Mouse (Mus musculus): Measurements from ENCODE around the gene Zc3hc1. TPM values are rescaled to one million over a fixed set of nuclear protein-coding genes. Genes with fewer than 3 reads are reported as not detected.

Zc3hc1 gene
- polyA plus RNA-seq, 1 experiment from 2014 or later = 44.0 TPM

DNA sequence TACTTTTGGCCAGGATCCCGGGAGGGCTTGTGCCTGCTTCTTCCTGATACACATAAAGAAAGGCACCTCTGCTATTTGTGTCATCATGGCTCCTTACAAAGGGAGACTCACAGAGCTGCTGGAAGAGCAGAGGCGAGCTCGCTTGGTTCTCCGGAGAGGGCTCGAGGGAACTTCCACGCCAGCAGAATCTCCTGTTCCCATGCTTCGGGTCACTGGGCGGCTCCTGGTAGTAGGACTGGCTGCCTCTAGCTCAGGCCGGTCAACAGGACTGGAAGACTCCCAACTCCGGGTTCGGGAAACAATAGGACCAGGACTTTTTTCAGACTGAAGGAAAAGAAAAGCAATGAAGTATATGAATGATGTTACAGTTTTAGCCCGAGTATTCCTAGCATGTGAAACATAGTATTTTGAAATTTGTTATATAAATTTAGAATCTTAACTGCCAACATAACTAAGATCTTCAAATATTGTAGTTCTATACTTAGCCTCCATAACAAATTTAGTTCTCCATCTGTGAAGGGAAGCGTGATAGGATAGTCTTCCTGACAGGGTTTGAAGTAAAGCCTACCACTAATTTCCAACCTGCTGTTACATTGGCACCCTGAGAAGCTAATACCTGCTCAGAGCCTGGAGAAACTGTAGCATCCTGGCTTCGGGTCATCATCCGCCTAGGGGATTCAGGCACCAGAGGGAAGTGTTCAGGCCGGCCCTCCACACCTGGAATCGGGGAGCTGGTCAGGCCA is 18.0 kb downstream of the Zc3hc1 start:
- peaks cover 27% of the 10 kb centered on the region for H3K4me1 ChIP-seq (replicated peaks)
- H3K9me3 ChIP-seq (replicated peaks) = no peaks in the 10 kb centered on the region
- H3K36me3 ChIP-seq = peaks cover 82% of the 10 kb centered on the region
- H3K27ac ChIP-seq (ENCODE audit: poor library complexity, severe bottlenecking) = no peak overlapping the region
- WGBS = 92% methylated on average over 17 of the region's 17 CpGs
- H3K27me3 ChIP-seq (replicated peaks) = no peaks in the 10 kb centered on the region
- no peak for ATAC-seq (ENCODE audit: insufficient number of reproducible peaks, low FRiP score)
- H3K9ac ChIP-seq = no peak overlapping the region
- H3K4me3 ChIP-seq = no peak overlapping the region
- no peak overlapping the region for H3K4me2 ChIP-seq

DNA sequence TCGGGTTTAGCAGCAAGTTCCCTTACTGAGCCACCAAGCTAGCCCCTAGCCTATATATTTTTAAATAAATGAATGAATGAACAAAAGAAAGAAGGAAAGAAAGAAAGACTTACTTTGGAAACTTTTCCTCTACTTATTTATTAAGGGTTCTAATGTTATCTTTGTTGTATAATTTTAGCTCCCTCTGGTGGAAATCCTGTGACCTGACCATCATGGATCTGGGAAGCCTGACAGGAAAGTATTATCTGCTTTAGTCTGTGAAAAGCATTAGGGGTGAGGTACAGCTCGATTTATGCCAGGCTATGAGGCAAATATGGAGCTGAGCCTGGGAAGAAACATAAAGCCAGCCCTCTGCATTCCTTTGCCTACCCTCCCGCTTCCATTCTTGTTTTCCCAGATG is 21.5 kb downstream of the Zc3hc1 start:
- peaks cover 92% of the 10 kb centered on the region for H3K36me3 ChIP-seq
- H3K27me3 ChIP-seq (replicated peaks) = no peaks in the 10 kb centered on the region
- 75% methylated on average over 3 of the region's 3 CpGs for WGBS
- no peaks in the 10 kb centered on the region for H3K9me3 ChIP-seq (replicated peaks)
- no peak overlapping the region for H3K4me3 ChIP-seq
- no peak overlapping the region for H3K4me2 ChIP-seq
- no peak for ATAC-seq (ENCODE audit: insufficient number of reproducible peaks, low FRiP score)
- no peak overlapping the region for H3K9ac ChIP-seq
- H3K4me1 ChIP-seq (replicated peaks) = 0 out of 2 replicates have a peak, but pooled peaks cover 6% of the 10 kb centered on the region
- no peak overlapping the region for H3K27ac ChIP-seq (ENCODE audit: poor library complexity, severe bottlenecking)

DNA sequence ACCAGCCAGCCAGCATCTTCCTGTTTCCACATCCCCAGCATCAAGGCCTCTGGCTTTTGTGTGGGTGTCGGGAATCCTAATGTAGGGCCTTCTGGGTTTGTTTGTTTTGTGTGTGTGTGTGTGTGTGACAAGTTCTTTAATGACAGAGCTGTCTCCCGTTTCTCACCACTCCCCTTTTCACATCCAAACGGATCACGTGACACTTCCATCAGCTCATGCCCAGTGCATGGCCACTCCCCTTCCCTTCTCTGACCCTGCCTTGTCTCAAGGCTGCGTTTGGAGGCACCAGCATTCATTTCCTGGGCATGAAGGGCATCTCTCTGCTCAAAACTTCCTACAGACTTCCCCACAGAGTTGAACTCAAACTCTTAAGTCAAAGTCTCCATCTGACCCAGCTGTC is 27.0 kb downstream of the Zc3hc1 start:
- Histone ChIP-seq H3K4me2 (no peak overlapping the region), H3K9ac (no peak overlapping the region), H3K27ac (ENCODE audit: poor library complexity, severe bottlenecking) (no peak overlapping the region), H3K9me3 (replicated peaks) (no peaks in the 10 kb centered on the region), H3K27me3 (replicated peaks) (no peaks in the 10 kb centered on the region), H3K4me1 (replicated peaks) (peaks cover 20% of the 10 kb centered on the region), H3K36me3 (peaks cover 51% of the 10 kb centered on the region), H3K4me3 (no peak overlapping the region)
- WGBS = 36% methylated on average over 5 of the region's 5 CpGs
- ATAC-seq (ENCODE audit: insufficient number of reproducible peaks, low FRiP score) = no peak

DNA sequence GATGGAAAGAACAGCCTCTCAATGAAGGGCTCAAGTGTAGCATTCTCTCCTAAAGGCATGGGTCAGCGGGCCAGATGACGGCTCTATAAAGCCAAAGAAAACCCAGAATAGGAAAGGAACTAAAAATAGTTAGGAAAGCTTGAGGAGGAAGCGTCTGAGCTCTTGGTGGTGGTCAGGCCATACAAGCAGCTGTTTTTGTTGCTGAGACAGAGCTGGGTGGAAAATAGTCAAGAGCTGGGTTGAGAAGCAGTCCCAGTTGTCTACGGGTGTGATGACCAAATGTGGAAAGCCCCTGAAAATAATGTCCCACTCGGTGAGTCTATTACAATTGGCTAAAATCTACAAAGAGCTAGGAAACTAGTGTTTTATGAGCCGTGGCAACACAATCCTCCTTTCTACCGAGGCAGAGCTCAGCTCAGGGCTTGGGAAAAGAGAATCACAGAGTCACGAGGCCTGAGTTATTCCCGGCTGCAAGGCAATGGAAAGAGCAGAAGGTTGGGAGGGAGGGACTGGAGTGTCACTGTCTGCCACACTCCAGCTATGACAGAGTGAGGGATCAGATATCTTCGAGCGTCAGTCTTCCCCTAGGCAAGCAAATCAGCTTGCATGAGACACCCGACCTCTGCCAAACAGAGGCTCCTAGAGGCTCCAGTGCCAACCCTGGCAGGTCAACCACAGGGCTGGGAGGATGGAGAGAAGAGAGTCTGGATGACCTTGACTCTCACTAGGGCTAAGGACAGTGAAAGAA is 30.9 kb downstream of the Zc3hc1 start:
- Histone ChIP-seq H3K9ac (no peak overlapping the region; the same call in 1 of the 2 replicates), H3K4me3 (no peak overlapping the region), H3K27ac (ENCODE audit: poor library complexity, severe bottlenecking) (peak overlapping the region; percentile 87), H3K4me2 (no peak overlapping the region), H3K36me3 (peaks cover 13% of the 10 kb centered on the region), H3K27me3 (replicated peaks) (no peaks in the 10 kb centered on the region), H3K9me3 (replicated peaks) (no peaks in the 10 kb centered on the region), H3K4me1 (replicated peaks) (peaks cover 38% of the 10 kb centered on the region)
- ATAC-seq (ENCODE audit: insufficient number of reproducible peaks, low FRiP score) = peak; percentile 37; the same call in 1 of the 2 replicates
- 43% methylated on average over 12 of the region's 12 CpGs for WGBS

DNA sequence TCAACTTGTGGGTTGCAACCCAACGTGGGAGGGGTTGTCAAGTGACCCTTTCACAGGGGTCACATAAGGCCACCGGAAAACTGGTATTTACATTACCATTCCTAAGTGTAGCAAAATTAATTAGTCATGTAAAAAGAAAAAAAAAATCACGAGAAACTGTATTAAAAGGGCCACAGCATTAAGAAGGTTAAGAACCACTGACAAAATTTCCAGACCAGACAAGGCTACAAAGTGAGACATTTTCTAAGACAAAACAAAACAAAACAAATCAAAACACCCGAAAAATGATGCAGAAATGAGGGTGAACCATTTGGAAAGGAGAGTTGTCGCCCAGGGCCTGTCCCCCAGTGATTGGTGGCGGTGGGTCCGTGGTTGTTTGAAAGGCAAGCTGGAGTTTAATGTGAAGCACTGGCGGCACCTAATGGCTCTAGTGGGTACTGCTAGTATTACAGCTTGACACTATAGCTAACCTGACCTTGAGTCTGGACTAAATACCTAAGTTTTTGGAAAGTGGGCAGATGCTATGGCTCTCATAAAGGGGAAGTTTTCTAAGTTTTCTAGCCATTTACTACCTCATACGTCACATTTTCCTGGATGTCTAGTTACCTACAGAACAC is 33.2 kb downstream of the Zc3hc1 start:
- no peaks in the 10 kb centered on the region for H3K27me3 ChIP-seq (replicated peaks)
- H3K9me3 ChIP-seq (replicated peaks) = no peaks in the 10 kb centered on the region
- peak; percentile 59; the same call in 1 of the 2 replicates for ATAC-seq (ENCODE audit: insufficient number of reproducible peaks, low FRiP score)
- H3K4me3 ChIP-seq = no peak overlapping the region
- 17% methylated on average over 9 of the region's 9 CpGs for WGBS
- no peak overlapping the region for H3K4me2 ChIP-seq
- H3K9ac ChIP-seq = no peak overlapping the region
- H3K36me3 ChIP-seq = no peaks in the 10 kb centered on the region
- no peak overlapping the region for H3K27ac ChIP-seq (ENCODE audit: poor library complexity, severe bottlenecking)
- peaks cover 47% of the 10 kb centered on the region for H3K4me1 ChIP-seq (replicated peaks)

DNA sequence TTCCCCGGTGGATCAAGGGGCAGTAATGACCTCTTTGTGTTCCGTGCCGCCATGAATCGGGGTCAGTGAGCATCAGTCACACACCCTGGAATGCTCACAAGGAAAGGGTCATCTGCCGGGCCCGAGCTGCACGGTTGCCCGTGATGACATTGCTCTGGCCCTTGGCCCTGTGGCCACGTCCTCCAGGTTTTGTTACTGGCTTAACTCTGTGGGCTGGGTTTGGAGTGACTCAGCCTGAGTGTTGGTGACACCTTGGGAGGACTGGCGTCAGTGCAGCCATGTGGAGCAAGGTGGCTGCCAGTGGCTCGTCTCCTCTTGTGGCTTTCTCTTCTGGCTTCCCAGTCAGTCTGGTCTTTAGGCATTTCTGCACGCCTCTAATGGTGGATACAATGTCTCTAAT is 34.1 kb downstream of the Zc3hc1 start:
- 89% methylated on average over 12 of the region's 12 CpGs for WGBS
- Histone ChIP-seq H3K4me2 (no peak overlapping the region), H3K9me3 (replicated peaks) (no peaks in the 10 kb centered on the region), H3K27me3 (replicated peaks) (no peaks in the 10 kb centered on the region), H3K36me3 (no peaks in the 10 kb centered on the region), H3K9ac (no peak overlapping the region), H3K4me3 (no peak overlapping the region), H3K27ac (ENCODE audit: poor library complexity, severe bottlenecking) (no peak overlapping the region), H3K4me1 (replicated peaks) (peaks cover 44% of the 10 kb centered on the region)
- no peak for ATAC-seq (ENCODE audit: insufficient number of reproducible peaks, low FRiP score)

DNA sequence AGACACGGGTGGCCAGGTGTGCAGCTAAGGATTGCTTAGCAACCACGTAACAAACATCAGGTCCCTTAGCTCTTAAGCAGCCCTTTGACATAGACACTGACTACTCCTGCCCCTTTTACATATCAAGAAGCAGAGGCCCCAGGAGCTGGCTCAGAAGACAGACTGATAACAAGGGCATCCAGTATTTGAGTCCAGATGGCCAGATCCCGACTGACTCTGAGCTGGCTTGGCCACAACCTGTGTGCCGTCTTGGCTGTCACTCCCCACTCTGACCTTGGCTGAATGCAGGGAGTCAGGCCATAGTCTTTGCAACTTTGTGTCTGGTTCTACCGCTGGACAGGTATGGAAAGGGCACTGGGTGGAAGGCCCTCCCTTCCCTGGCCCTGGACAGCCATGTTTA is 34.7 kb downstream of the Zc3hc1 start:
- no peak for ATAC-seq (ENCODE audit: insufficient number of reproducible peaks, low FRiP score)
- WGBS = 62% methylated on average over 5 of the region's 5 CpGs
- H3K9ac ChIP-seq = peak overlapping the region; percentile 37; the same call in 1 of the 2 replicates
- no peak overlapping the region for H3K27ac ChIP-seq (ENCODE audit: poor library complexity, severe bottlenecking)
- H3K36me3 ChIP-seq = no peaks in the 10 kb centered on the region
- H3K4me3 ChIP-seq = no peak overlapping the region
- no peaks in the 10 kb centered on the region for H3K9me3 ChIP-seq (replicated peaks)
- peaks cover 44% of the 10 kb centered on the region for H3K4me1 ChIP-seq (replicated peaks)
- H3K4me2 ChIP-seq = no peak overlapping the region
- H3K27me3 ChIP-seq (replicated peaks) = no peaks in the 10 kb centered on the region

DNA sequence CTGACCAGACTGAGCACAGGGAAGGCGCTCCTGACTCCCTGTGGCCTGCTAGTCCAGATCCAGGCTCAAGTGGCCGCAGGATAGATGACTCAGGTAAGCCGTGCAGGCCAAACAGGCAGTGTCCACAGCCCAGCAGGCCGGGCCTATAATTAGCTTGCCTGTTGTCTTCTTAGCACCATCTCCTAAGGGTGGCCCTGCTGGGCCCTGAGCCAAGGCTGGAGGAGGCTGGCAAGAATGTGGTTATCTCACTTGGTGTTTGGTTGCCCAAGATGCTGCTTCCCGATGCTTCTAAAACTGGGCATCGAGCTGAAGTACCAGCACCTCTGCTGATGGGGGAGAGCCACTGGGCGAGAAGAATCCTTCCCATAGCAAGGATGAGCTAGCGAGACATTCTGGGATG is 35.1 kb downstream of the Zc3hc1 start:
- 49% methylated on average over 8 of the region's 8 CpGs for WGBS
- H3K9me3 ChIP-seq (replicated peaks) = no peaks in the 10 kb centered on the region
- H3K9ac ChIP-seq = no peak overlapping the region; the same call in 1 of the 2 replicates
- no peak overlapping the region; the same call in 1 of the 2 replicates for H3K27ac ChIP-seq (ENCODE audit: poor library complexity, severe bottlenecking)
- H3K36me3 ChIP-seq = no peaks in the 10 kb centered on the region
- no peak overlapping the region for H3K4me2 ChIP-seq
- peaks cover 44% of the 10 kb centered on the region for H3K4me1 ChIP-seq (replicated peaks)
- no peak for ATAC-seq (ENCODE audit: insufficient number of reproducible peaks, low FRiP score)
- no peak overlapping the region for H3K4me3 ChIP-seq
- H3K27me3 ChIP-seq (replicated peaks) = no peaks in the 10 kb centered on the region

DNA sequence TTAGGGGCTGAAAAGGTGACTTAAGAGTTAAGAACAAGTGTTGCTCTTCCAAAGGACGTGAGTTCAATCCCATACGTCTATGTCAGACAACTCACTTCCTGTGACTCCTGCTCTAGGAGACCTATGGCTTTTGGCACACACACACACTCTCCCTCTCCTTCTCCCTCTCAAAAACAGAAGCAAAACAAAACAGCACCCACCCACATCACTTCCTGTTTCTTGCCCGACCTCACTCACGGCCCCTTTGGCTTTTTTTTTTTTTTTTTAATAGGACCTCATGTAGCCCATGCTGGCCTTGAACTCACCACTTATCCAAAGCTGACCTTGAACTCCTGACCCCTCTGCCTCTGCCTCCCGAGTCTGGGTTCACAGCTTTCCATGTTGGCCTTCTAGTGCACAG is 36.1 kb downstream of the Zc3hc1 start:
- Histone ChIP-seq H3K9me3 (replicated peaks) (no peaks in the 10 kb centered on the region), H3K36me3 (no peaks in the 10 kb centered on the region), H3K27ac (ENCODE audit: poor library complexity, severe bottlenecking) (no peak overlapping the region), H3K4me2 (no peak overlapping the region), H3K27me3 (replicated peaks) (no peaks in the 10 kb centered on the region), H3K9ac (no peak overlapping the region), H3K4me1 (replicated peaks) (peaks cover 37% of the 10 kb centered on the region), H3K4me3 (no peak overlapping the region)
- no peak for ATAC-seq (ENCODE audit: insufficient number of reproducible peaks, low FRiP score)
- WGBS = 55% methylated on average over 5 of the region's 5 CpGs

DNA sequence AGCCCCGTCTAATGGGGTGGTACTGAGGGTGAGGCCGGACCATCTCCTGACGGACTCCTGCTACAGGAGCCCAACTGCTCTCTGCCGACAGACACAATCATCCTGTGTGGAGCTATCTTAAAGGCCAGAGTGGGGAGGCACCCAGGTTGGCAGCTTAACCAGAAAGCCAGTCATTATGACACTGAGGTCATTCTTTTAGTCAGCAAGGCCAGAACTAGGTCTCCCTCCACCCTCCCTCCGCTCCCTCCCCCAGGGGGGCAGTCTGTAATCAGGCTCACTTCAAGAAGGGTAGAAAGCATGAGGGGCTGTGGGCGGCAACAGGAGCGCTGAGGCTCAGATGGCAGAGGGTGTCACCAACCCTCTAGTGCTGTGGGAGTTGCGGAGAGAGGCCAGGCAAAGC is 37.2 kb downstream of the Zc3hc1 start:
- H3K27ac ChIP-seq (ENCODE audit: poor library complexity, severe bottlenecking) = no peak overlapping the region
- no peak; the same call in 1 of the 2 replicates for ATAC-seq (ENCODE audit: insufficient number of reproducible peaks, low FRiP score)
- 59% methylated on average over 8 of the region's 8 CpGs for WGBS
- H3K36me3 ChIP-seq = no peaks in the 10 kb centered on the region
- peaks cover 29% of the 10 kb centered on the region for H3K4me1 ChIP-seq (replicated peaks)
- no peaks in the 10 kb centered on the region for H3K27me3 ChIP-seq (replicated peaks)
- no peak overlapping the region for H3K4me2 ChIP-seq
- H3K9me3 ChIP-seq (replicated peaks) = no peaks in the 10 kb centered on the region
- H3K4me3 ChIP-seq = no peak overlapping the region
- H3K9ac ChIP-seq = no peak overlapping the region

DNA sequence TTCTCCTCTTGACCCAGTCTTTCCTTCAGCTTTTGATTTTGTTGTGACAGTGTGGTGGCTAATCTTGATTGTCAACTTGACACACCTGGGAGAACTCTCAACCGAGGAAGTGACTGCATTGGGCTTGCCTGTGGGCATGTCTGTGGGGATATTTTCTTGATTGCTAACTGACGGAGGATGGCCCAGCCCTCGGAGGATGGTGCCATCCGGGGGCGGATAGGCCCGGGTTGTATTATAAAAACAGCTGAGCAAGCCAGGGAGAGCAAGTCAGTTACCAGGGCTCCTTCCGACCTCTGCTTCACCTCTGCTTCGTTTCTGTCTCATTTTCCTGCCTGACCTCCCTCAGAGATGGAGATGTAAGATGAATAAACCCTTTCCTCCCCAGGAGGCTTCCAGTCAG is 38.1 kb downstream of the Zc3hc1 start:
- H3K4me1 ChIP-seq (replicated peaks) = peaks cover 29% of the 10 kb centered on the region
- no peaks in the 10 kb centered on the region for H3K36me3 ChIP-seq
- ATAC-seq (ENCODE audit: insufficient number of reproducible peaks, low FRiP score) = no peak
- no peaks in the 10 kb centered on the region for H3K9me3 ChIP-seq (replicated peaks)
- H3K4me2 ChIP-seq = no peak overlapping the region
- H3K27ac ChIP-seq (ENCODE audit: poor library complexity, severe bottlenecking) = no peak overlapping the region
- H3K4me3 ChIP-seq = no peak overlapping the region
- no peak overlapping the region for H3K9ac ChIP-seq
- 55% methylated on average over 8 of the region's 8 CpGs for WGBS
- H3K27me3 ChIP-seq (replicated peaks) = no peaks in the 10 kb centered on the region

Measured in heart, embryonic 12.5 days (tissue).